Mouse (Mus musculus) Patski (cell line): ENCODE results near the gene Mst1r. TPM values are rescaled to one million over a fixed set of nuclear protein-coding genes. Genes with fewer than 3 reads are reported as not detected.

ENCODE experiments used
- ATAC-seq: fragments of 100-300 bp; one replicate; pipeline ENCODE4 v1.8.0; 2021
- CTCF ChIA-PET: fragments of 350-600 bp; sonication (Branson Sonifier 250); formaldehyde crosslinking; loops from one replicate; lab custom pipeline; 2022; ENCODE audit warnings: inconsistent platforms; lab: Charles Lee
- POLR2A ChIA-PET: fragments of 350-600 bp; sonication (Branson Sonifier 250); formaldehyde crosslinking; loops from one replicate; lab custom pipeline; 2022; ENCODE audit warnings: antibody characterized with exemption, inconsistent platforms; lab: Charles Lee
- DNase-seq: peaks from one replicate; pipeline ENCODE4 v3.0.0-alpha.2; 2011; ENCODE audit warnings: low read depth, low spot score
- H3K27me3 ChIP-seq: fragments of 371-371 bp; one replicate; pipeline ENCODE4 v1.5.1; 2021
- CTCF ChIP-seq: fragments of 100-300 bp; IDR thresholded peaks from one replicate; pipeline ENCODE4 v1.5.1; 2021
- in situ Hi-C: fragments of 300-500 bp; cut with MboI; formaldehyde crosslinking; loops from 3 replicates; pipeline ENCODE4 v1.11.1; 2018; ENCODE audit warnings: low pct_unique_long_range_greater_than_20kb, mixed read lengths
- polyA plus RNA-seq: library from polyadenylated mRNA; unstranded; gene quantifications from one replicate; pipeline ENCODE4 v1.2.3, GENCODE M21; 2021

The Mst1r gene
- polyA plus RNA-seq, 1 experiment from 2014 or later: 0.12 TPM

GRCm38 (mm10) chr9:107908410-107909158 is 1.9 kb downstream of the Mst1r start:
- ChIA-PET CTCF (interaction anchor here (1.4 to 7.9 kb wide), 2 partner anchors 24 to 53 kb away, joined by 3 to 65 read pairs; no protein-coding TSS in a partner anchor), POLR2A (interaction anchor here (1.1 kb wide), 1 partner anchor 24 kb away, joined by 3 read pairs; no protein-coding TSS in a partner anchor)
- no peaks in the 10 kb centered on the region for H3K27me3 ChIP-seq
- in situ Hi-C loops: loop anchor here (5.0 kb wide), 1 partner anchor 54 kb away; no protein-coding TSS in a partner anchor
- no peak for DNase-seq
- no peak for ATAC-seq
- no peak for TF ChIP-seq CTCF

- TF ChIP-seq CTCF: no peak
- DNase-seq: no peak
- ChIA-PET CTCF (no interaction called here), POLR2A (interaction anchor here (1.1 kb wide), 1 partner anchor 17 kb away, joined by 3 read pairs; no protein-coding TSS in a partner anchor)
- no peak for ATAC-seq
- in situ Hi-C loops: no loop called here
- no peaks in the 10 kb centered on the region for H3K27me3 ChIP-seq
Observed at GRCm38 (mm10) chr9:107910025-107910769, 3.5 kb downstream of the Mst1r start.

GRCm38 (mm10) chr9:107914764-107915420 is 8.2 kb downstream of the Mst1r start:
- in situ Hi-C loops: no loop called here
- ATAC-seq (no peak), DNase-seq (no peak)
- TF ChIP-seq CTCF: no peak
- POLR2A ChIA-PET: no interaction called here
- CTCF ChIA-PET: interaction anchor here (1.6 kb wide), 1 partner anchor 10 kb away, joined by 10 read pairs; no protein-coding TSS in a partner anchor
- no peaks in the 10 kb centered on the region for H3K27me3 ChIP-seq

- POLR2A ChIA-PET: interaction anchor here (1.9 kb wide), 1 partner anchor 11 kb away, joined by 4 read pairs; the partner anchor contains the start of gene Mst1r
- CTCF ChIA-PET: interaction anchor here (1.3 to 1.8 kb wide), 2 partner anchors 13 to 148 kb away, joined by 3 to 12 read pairs; no protein-coding TSS in a partner anchor
- in situ Hi-C loops: no loop called here
Observed at GRCm38 (mm10) chr9:107917895-107918608, 11.4 kb downstream of the Mst1r start.

GRCm38 (mm10) chr9:107918884-107919283 is 12.2 kb downstream of the Mst1r start:
- ChIA-PET POLR2A (no interaction called here), CTCF (interaction anchor here (1.8 kb wide), 1 partner anchor 14 kb away, joined by 12 read pairs; no protein-coding TSS in a partner anchor)
- in situ Hi-C loops: no loop called here
- no peak for TF ChIP-seq CTCF
- DNase-seq (no peak), ATAC-seq (no peak)
- H3K27me3 ChIP-seq: no peaks in the 10 kb centered on the region

More at GRCm38 (mm10) chr9:107917895-107918608, 11.4 kb downstream of the Mst1r start:
- H3K27me3 ChIP-seq: no peaks in the 10 kb centered on the region
- no peak for TF ChIP-seq CTCF
- DNase-seq (no peak), ATAC-seq (no peak)

- in situ Hi-C loops: no loop called here
- ChIA-PET CTCF (interaction anchor here (1.8 kb wide), 1 partner anchor 14 kb away, joined by 12 read pairs; no protein-coding TSS in a partner anchor), POLR2A (no interaction called here)
- no peaks in the 10 kb centered on the region for H3K27me3 ChIP-seq
- TF ChIP-seq CTCF: no peak
- ATAC-seq: no peak
- no peak for DNase-seq
Observed at GRCm38 (mm10) chr9:107919441-107919840, 12.8 kb downstream of the Mst1r start.

- in situ Hi-C loops: no loop called here
- no peak for DNase-seq
- H3K27me3 ChIP-seq: peaks cover 4% of the 10 kb centered on the region
- CTCF ChIA-PET: interaction anchor here (1.2 to 4.2 kb wide), 3 partner anchors 10 to 18 kb away, joined by 4 to 17 read pairs (median 4); partner anchors contain the start of gene Mst1r
- TF ChIP-seq CTCF: no peak
- no peak for ATAC-seq
- POLR2A ChIA-PET: no interaction called here
Observed at GRCm38 (mm10) chr9:107923021-107923420, 16.3 kb downstream of the Mst1r start.

- ATAC-seq (no peak), DNase-seq (no peak)
- in situ Hi-C loops: no loop called here
- no peak for TF ChIP-seq CTCF
- CTCF ChIA-PET: interaction anchor here (1.7 to 4.2 kb wide), 2 partner anchors 11 to 19 kb away, joined by 4 to 17 read pairs; no protein-coding TSS in a partner anchor
- peaks cover 10% of the 10 kb centered on the region for H3K27me3 ChIP-seq
- POLR2A ChIA-PET: no interaction called here
Observed at GRCm38 (mm10) chr9:107923956-107924355, 17.3 kb downstream of the Mst1r start.

GRCm38 (mm10) chr9:107925251-107925650 is 18.6 kb downstream of the Mst1r start:
- POLR2A ChIA-PET: no interaction called here
- no peak for TF ChIP-seq CTCF
- no peak for DNase-seq
- ATAC-seq: no peak
- in situ Hi-C loops: no loop called here
- CTCF ChIA-PET: interaction anchor here (1.5 to 4.2 kb wide), 2 partner anchors 20 to 38 kb away, joined by 4 to 17 read pairs; no protein-coding TSS in a partner anchor
- peaks cover 10% of the 10 kb centered on the region for H3K27me3 ChIP-seq
